Mouse (Mus musculus): Measurements from ENCODE around the gene H2-T22. TPM values are rescaled to one million over a fixed set of nuclear protein-coding genes. Genes with fewer than 3 reads are reported as not detected.
"Not testable (repeated sequence)": the region's sequence is repeated elsewhere in the genome, so short reads cannot be mapped to it uniquely, and the experiment has no call there.

The H2-T22 gene
- polyA plus RNA-seq, 1 experiment from 2014 or later = 18.4 TPM

DNA sequence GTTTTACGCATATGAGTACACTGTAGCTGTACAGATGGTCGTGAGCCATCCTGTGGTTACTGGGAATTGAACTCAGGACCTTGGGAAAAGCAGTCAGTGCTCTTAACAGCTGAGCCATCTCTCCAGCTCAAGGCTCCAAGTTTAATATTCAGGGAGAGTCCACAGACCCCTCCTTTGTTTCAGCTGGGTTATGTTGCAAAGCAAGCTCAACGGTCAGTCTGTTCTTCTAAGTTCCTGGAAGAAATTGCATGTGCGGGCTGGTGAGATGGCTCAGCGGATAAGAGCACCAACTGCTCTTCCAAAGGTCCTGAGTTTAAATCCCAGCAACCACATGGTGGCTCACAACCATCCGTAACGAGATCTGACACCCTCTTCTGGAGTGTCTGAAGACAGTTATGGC is 38.1 kb downstream of the H2-T22 start:
- whole genome bisulfite sequencing = 91% methylated on average over 7 of the region's 7 CpGs
- H3K27me3 ChIP-seq; H3K36me3 ChIP-seq; H3K9me3 ChIP-seq; ATAC-seq (ENCODE audit: borderline replicate concordance, extremely low read depth, low FRiP score, low TSS enrichment); H3K27ac ChIP-seq; H3K4me2 ChIP-seq; H3K9ac ChIP-seq; H3K4me1 ChIP-seq; H3K4me3 ChIP-seq: not testable (repeated sequence)

- H3K4me2 ChIP-seq = no peak overlapping the region
- H3K27ac ChIP-seq = no peak overlapping the region
- H3K9me3 ChIP-seq = no peaks in the 10 kb centered on the region
- ATAC-seq (ENCODE audit: borderline replicate concordance, extremely low read depth, low FRiP score, low TSS enrichment) = no peak
- no peak overlapping the region for H3K4me3 ChIP-seq
- no peaks in the 10 kb centered on the region for H3K36me3 ChIP-seq
- no peaks in the 10 kb centered on the region for H3K27me3 ChIP-seq
- no peaks in the 10 kb centered on the region for H3K4me1 ChIP-seq
- H3K9ac ChIP-seq = no peak overlapping the region
- WGBS = 91% methylated on average over 7 of the region's 7 CpGs
Measured at GRCm38 (mm10) chr17:36003331-36003730, 39.2 kb downstream of the H2-T22 start.

DNA sequence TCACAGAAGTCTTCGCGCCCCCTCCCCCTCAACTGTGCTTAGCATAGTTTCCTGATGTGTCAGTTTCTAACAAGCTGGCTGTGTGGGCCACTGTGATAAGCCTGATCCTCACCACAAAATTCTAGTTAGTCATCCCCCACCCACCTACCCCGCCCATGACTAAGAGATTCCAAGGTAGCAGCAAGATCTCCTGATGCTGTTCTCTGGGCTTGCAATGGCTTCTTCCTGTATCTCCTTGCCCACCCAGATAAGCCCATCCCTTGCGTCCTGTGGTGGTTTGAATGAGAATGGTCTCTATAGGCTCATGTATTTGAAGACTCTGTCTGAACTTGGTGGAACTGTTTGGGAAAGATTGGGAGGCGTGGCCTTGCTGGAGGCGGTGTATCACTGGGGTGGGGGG is 40.6 kb downstream of the H2-T22 start:
- Histone ChIP-seq H3K27ac (no peak overlapping the region), H3K4me3 (no peak overlapping the region), H3K36me3 (no peaks in the 10 kb centered on the region), H3K4me1 (peaks cover 9% of the 10 kb centered on the region), H3K27me3 (no peaks in the 10 kb centered on the region), H3K9ac (no peak overlapping the region), H3K9me3 (no peaks in the 10 kb centered on the region), H3K4me2 (no peak overlapping the region)
- no peak; the same call in 1 of the 2 replicates for ATAC-seq (ENCODE audit: borderline replicate concordance, extremely low read depth, low FRiP score, low TSS enrichment)
- 94% methylated on average over 6 of the region's 6 CpGs for WGBS

- no peaks in the 10 kb centered on the region for H3K9me3 ChIP-seq
- peaks cover 9% of the 10 kb centered on the region for H3K4me1 ChIP-seq
- H3K4me3 ChIP-seq = no peak overlapping the region
- no peak overlapping the region for H3K27ac ChIP-seq
- WGBS = 88% methylated on average over 12 of the region's 12 CpGs
- H3K9ac ChIP-seq = no peak overlapping the region
- H3K36me3 ChIP-seq = no peaks in the 10 kb centered on the region
- no peaks in the 10 kb centered on the region for H3K27me3 ChIP-seq
- no peak for ATAC-seq (ENCODE audit: borderline replicate concordance, extremely low read depth, low FRiP score, low TSS enrichment)
- no peak overlapping the region for H3K4me2 ChIP-seq
Measured at GRCm38 (mm10) chr17:36001121-36001897, 41.2 kb downstream of the H2-T22 start.

GRCm38 (mm10) chr17:36000349-36000748 is 42.2 kb downstream of the H2-T22 start:
- no peak overlapping the region for H3K27ac ChIP-seq
- H3K9me3 ChIP-seq = no peaks in the 10 kb centered on the region
- 65% methylated on average over 4 of the region's 4 CpGs for WGBS
- H3K4me3 ChIP-seq = no peak overlapping the region
- H3K36me3 ChIP-seq = no peaks in the 10 kb centered on the region
- no peak for ATAC-seq (ENCODE audit: borderline replicate concordance, extremely low read depth, low FRiP score, low TSS enrichment)
- peaks cover 13% of the 10 kb centered on the region for H3K4me1 ChIP-seq
- H3K9ac ChIP-seq = no peak overlapping the region
- no peaks in the 10 kb centered on the region for H3K27me3 ChIP-seq
- no peak overlapping the region for H3K4me2 ChIP-seq

DNA sequence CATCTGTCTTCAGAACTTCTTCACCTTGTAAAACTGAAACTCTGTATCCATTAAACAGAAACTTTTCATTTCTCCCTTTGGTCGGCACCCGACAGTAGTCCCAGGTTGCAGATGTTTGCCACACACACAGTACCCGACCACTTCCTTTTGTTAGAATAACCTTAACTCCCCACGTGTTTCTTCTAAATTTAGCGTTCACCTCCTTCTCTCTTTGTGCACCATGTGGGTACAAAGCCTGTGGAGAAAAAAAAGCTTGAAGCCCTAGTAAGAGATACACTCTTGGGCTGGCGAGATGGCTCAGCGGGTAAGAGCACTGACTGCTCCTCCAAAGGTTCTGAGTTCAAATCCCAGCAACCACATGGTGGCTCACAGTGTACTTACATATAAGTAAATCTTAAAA is 43.2 kb downstream of the H2-T22 start:
- no peak overlapping the region for H3K4me2 ChIP-seq
- H3K4me1 ChIP-seq = peaks cover 14% of the 10 kb centered on the region
- no peaks in the 10 kb centered on the region for H3K9me3 ChIP-seq
- ATAC-seq (ENCODE audit: borderline replicate concordance, extremely low read depth, low FRiP score, low TSS enrichment) = no peak
- no peak overlapping the region for H3K27ac ChIP-seq
- H3K36me3 ChIP-seq = no peaks in the 10 kb centered on the region
- H3K27me3 ChIP-seq = no peaks in the 10 kb centered on the region
- no peak overlapping the region for H3K9ac ChIP-seq
- no peak overlapping the region for H3K4me3 ChIP-seq
- 78% methylated on average over 7 of the region's 7 CpGs for WGBS

GRCm38 (mm10) chr17:35998545-35999305 is 43.8 kb downstream of the H2-T22 start:
- no peaks in the 10 kb centered on the region for H3K27me3 ChIP-seq
- no peaks in the 10 kb centered on the region for H3K9me3 ChIP-seq
- WGBS = 83% methylated on average over 6 of the region's 6 CpGs
- peaks cover 15% of the 10 kb centered on the region for H3K4me1 ChIP-seq
- H3K4me2 ChIP-seq = no peak overlapping the region
- no peak overlapping the region for H3K4me3 ChIP-seq
- no peak overlapping the region for H3K9ac ChIP-seq
- no peak for ATAC-seq (ENCODE audit: borderline replicate concordance, extremely low read depth, low FRiP score, low TSS enrichment)
- no peaks in the 10 kb centered on the region for H3K36me3 ChIP-seq
- no peak overlapping the region for H3K27ac ChIP-seq

GRCm38 (mm10) chr17:35997713-35998510 is 44.6 kb downstream of the H2-T22 start:
- Histone ChIP-seq H3K4me3 (no peak overlapping the region), H3K4me1 (peaks cover 19% of the 10 kb centered on the region), H3K9me3 (no peaks in the 10 kb centered on the region), H3K27me3 (no peaks in the 10 kb centered on the region), H3K27ac (no peak overlapping the region), H3K4me2 (no peak overlapping the region), H3K9ac (0 out of 2 replicates have a peak overlapping the region, but pooled peaks have one; percentile 4), H3K36me3 (no peaks in the 10 kb centered on the region)
- ATAC-seq (ENCODE audit: borderline replicate concordance, extremely low read depth, low FRiP score, low TSS enrichment) = no peak
- 49% methylated on average over 12 of the region's 12 CpGs for WGBS

DNA sequence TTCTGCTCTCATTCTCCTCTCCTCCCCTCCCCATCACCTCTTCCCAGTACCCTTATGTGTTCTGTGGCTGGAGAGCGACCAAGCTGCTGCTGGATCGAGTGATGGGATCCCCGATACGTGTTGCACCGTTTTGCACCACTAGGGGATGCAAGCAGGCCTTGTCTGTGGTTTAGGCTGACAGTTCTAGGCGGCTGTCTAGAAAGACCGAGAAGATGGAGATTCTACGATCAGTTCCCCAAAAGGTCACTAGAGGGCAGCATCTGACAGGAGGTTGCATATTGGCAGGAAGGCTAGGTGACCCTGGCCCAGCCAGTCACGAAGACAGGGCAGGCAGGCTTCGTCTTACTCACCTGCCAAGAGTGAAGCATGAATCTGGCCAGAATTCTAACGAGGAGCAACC is 45.6 kb downstream of the H2-T22 start:
- H3K4me1 ChIP-seq = peaks cover 19% of the 10 kb centered on the region
- no peaks in the 10 kb centered on the region for H3K36me3 ChIP-seq
- ATAC-seq (ENCODE audit: borderline replicate concordance, extremely low read depth, low FRiP score, low TSS enrichment) = peak; percentile 55; the same call in 1 of the 2 replicates
- H3K4me2 ChIP-seq = no peak overlapping the region
- no peaks in the 10 kb centered on the region for H3K27me3 ChIP-seq
- H3K9me3 ChIP-seq = no peaks in the 10 kb centered on the region
- H3K9ac ChIP-seq = no peak overlapping the region
- no peak overlapping the region for H3K27ac ChIP-seq
- WGBS = 1% methylated on average over 11 of the region's 11 CpGs
- no peak overlapping the region for H3K4me3 ChIP-seq

DNA sequence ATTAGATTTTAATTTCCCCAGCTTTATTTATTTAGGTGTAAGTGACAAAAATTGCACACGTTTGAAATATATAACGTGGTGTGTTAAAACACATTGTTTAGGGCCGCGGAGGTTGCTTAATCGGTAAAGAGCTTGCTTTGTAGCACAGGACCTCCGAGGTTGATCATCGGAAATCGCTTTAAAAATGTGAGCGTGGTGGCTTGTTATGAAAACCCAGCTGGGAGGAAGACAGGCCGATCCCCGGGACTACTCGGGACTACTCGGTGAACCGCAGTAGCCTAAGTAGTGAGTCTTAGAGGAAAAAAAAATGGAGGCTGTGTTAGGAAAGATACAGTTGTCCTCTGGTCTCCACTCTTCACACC is 47.7 kb downstream of the H2-T22 start:
- Histone ChIP-seq H3K4me3 (peak overlapping the region; percentile 55), H3K9me3 (no peaks in the 10 kb centered on the region), H3K4me1 (peaks cover 19% of the 10 kb centered on the region), H3K27me3 (no peaks in the 10 kb centered on the region), H3K9ac (peak overlapping the region; percentile 54), H3K4me2 (peak overlapping the region; percentile 70), H3K36me3 (0 out of 2 replicates have a peak, but pooled peaks cover under 1% of the 10 kb centered on the region), H3K27ac (no peak overlapping the region; the same call in 1 of the 2 replicates)
- no peak for ATAC-seq (ENCODE audit: borderline replicate concordance, extremely low read depth, low FRiP score, low TSS enrichment)
- 2% methylated on average over 14 of the region's 14 CpGs for WGBS

DNA sequence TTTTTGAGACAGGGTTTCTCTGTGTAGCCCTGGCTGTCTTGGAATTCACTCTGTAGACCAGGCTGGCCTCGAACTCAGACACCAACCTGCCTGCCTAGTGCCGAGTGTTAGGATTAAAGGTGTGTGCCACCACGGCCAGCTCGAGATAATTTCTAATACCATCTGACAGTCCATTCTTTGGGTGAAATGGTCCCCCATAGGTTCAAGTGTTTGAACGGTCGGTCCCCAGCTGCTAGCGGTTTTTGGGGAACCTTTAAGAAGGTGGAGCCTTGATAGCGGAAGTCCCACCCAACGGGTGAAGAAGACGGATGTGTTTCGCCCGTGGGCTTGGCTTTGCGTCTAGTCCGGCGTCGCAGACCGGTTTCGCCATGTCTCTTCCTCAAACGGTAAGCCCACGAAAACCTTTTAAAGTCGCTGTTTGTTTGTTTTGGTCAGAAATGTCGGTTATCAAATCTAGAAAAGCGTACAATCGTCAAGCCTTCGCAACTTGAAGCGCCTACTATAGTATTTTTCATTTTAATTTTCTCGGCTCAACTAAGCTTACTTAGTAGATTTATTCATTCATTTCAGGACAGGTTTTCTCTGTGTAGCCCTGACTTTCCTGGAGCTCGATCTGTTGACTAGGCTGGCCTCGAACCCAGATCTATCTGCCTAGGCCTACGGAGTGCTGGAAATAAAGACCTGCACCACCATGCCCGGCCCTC is 48.2 kb downstream of the H2-T22 start:
- ATAC-seq (ENCODE audit: borderline replicate concordance, extremely low read depth, low FRiP score, low TSS enrichment) = peak; percentile 58
- WGBS = 4% methylated on average over 31 of the region's 31 CpGs
- Histone ChIP-seq H3K4me1 (peaks cover 19% of the 10 kb centered on the region), H3K9ac (peak overlapping the region; percentile 54), H3K27me3 (no peaks in the 10 kb centered on the region), H3K4me2 (peak overlapping the region; percentile 70), H3K27ac (peak overlapping the region; percentile 52; the same call in 1 of the 2 replicates), H3K36me3 (0 out of 2 replicates have a peak, but pooled peaks cover 6% of the 10 kb centered on the region), H3K9me3 (no peaks in the 10 kb centered on the region), H3K4me3 (peak overlapping the region; percentile 55)

Data from lung, embryonic 15.5 days (tissue).